Mouse (Mus musculus): Measurements from ENCODE around the gene Grm3.

The Grm3 gene

DNA sequence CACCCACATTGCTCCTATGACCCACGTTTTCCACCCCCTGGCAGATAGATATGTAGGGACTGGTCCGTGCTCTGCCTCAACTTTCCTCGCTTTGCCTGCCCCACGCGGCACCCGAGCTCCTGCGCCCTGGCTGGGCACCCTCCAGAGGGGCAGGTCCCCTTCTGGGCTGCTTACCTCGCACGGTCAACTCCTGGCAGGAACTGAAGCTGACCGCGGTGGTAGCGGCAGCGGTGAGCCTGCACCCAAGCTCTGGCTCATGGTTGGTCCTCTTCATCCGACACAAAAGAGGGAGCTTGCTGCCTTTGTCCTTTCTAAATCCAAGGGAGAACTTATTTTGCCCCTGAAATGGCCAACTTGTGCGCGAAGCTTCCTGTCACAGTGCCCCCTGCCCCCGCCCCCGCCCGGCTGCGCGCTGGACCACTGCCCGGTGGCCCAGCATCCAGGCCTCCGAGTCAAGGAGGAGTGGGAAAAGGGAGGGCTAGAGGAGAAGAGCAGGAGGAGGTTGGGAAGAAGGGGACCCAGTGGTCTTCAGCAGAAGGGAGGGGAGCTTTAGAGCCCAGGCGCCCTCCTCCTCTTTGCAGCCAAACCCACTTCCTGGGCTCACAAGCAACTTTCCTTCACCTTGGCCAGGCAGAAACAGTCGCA is at the start of gene Grm3:
Gene Grm3, minus strand, starts transcription at position 215 of the 645 bp plus-strand sequence.
- no peak for DNase-seq (ENCODE audit: low spot score)

DNA sequence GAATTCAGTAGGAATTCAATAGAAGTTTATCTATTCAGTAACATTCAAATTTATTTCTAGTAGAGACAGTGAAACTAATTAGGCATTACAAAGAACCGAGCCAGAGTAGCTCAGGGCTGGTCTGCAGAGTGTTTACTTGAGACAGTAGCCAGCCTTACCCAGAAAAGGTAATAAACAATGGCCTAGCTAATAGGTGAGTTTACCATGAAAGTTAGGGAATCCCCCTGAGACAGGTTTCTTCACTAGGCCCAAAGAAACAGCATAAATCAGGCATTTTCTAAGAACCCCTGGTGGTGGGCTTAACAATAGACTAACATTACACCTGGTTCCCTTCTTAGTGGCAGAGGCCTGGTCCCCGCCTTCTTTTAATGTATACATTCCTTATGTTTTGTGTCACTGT is 30.8 kb upstream of the Grm3 start:
- DNase-seq (ENCODE audit: low spot score) = no peak

DNA sequence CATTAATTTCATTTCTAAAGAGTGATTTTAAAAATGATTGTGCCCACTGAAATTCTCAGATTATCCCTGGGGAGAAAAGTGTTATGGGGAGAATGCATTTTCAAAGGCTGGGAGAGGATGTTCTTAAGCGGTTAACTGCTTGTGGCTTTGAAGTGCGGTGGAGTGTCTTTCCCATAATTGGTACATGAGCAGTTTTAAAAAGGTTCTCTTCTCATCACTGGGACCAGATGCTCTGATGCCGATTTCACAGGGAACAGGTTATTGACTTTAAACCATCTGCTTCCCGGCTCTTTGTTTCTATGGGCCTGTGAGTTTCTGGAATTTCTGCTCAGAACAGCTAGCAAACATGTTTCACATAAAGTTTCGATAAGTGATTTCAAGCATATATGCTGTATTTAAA is 23.2 kb upstream of the Grm3 start:
- peak; percentile 20 for DNase-seq (ENCODE audit: low spot score)

GRCm38 (mm10) chr5:9744120-9744519 is 19.1 kb upstream of the Grm3 start:
- no peak for DNase-seq (ENCODE audit: low spot score)

DNA sequence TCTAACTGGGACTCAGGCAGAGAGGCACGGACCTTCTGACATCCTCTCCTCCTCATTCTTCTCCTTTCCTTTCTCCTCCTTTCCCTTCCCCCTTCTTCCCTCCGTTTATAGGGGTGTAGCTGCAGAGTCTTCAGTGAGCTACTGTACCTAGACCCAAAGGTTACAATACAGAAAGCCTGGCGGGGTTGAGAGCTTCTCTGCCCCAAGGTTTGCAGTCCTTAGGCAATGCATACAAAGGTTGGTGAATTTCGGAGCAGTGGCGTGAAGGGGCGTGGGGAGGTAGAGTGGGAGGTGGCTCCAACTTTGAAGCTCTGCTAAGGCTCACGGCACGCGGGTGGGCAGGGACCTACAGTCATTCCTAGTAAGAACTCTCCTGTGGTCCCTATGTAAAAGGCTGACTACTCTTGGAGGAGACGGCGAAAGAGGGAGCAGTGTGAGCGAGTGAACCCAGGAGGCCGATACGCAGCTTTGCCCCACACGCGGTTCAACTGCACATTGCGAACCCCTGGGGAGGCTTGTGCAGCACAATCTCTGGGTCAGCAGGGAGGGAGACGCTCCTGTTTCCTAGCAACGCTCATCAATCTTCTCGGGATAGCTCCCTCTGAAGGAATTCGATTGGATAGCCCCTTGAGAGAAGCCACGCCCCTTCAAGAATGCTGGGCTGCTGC is 765 bp upstream of the Grm3 start:
- peak; percentile 50 for DNase-seq (ENCODE audit: low spot score)

DNA sequence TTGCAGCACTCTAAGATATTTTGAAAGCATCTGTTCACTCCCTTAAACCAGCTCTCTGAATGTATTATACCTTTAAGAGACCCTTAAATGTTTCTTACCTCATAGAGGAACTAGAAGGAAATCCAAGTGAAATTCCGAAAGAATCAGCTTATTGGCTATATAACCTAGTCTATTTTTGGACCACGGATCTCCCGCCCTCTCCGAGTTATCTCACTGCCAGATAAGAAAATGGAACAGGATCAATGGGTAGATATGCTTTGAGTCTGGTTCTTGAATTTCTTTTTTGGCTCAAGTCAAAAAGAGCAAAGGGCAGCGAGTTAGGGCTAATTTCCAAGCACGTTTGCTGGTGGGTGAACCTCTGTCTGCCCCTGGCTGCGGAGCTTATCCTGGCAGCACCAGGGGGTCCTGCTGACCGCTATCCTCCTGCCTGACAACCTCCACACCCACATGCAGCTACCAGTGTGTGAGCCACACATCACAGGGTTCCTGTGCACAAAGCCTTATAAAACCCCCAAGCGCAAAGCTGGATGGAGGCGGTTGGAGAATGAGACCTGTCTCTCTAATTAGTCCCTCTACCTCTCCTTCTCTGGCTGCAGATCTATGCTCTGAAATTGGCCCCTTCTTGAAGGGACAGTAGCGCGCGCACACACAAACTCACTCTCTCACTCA is 549 bp downstream of the Grm3 start:
- no peak for DNase-seq (ENCODE audit: low spot score)

DNA sequence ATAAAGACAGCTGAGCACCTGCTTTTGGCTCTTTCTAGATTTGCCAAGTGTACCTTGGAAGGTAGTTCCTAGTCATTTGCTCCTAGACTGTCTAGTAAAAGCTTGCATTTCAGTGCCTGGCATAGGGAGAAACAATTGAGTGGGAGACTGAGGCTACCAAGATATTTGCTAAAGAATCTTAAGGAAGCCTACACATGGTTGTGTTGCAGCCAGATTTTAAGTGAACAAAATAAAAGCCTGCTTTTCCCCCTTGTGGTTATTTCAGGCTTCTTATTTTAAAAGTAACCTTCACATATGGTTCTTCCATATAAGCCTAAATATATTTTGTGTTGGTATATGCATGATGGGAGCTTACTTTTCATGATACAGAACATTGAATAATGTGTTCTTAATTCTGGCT is 3.8 kb downstream of the Grm3 start:
- DNase-seq (ENCODE audit: low spot score) = no peak

- DNase-seq (ENCODE audit: low spot score) = no peak
These were observed 8.7 kb downstream of the Grm3 start for GRCm38 (mm10) chr5:9716295-9716694.

DNA sequence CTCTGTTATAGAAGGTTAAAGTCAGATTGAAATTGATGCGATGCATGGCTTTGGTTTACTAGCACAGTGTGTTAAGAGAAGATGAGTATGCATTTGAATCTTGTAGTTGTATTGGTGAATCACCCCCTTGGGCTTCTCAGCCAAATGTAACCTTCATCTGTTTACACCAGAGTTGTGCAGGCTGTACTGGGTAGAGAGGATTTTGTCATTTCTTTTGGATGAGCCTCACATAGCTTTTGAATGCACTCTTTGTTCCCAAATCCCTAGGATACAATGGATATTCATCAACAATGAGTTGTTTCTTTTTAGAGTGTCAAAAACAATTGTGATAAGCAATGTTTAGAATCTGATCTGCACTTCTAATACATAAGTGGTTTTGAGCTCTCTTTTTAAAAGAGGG is 17.9 kb downstream of the Grm3 start:
- DNase-seq (ENCODE audit: low spot score) = no peak

GRCm38 (mm10) chr5:9703385-9704009 is 21.5 kb downstream of the Grm3 start:
- DNase-seq (ENCODE audit: low spot score) = no peak

DNA sequence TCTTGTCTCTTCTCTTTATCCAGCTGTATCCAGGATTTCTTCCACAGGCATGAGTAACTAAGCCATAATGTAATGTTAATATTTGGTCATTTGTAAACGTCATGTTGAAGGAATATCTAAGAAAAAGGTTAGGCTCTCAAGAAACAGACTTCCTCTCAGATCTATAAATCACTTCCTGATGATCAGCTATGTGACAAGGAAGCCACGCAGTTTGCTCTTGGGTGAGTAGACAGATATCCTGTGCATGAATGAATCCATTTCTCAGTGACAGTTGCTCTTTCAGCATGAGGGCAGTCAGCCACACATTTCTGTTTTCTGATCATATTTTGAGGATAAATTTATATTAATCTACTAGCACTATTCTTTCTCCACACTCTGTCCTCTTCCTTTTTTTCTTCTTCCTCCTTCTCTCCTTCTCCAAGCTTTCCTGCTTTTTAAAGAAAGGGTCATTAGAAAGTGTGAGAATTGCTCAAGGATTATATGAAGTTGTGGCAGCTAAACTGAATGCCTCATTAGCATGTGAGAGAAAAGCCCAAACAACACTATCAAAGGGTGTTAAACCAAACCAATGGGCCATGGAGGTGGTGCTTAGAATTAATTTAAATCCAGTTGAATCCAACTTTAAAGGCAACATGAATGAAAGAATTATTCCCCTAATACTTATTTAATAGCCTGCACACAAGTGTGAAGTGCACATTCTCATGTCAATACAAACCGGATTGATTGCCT is 22.1 kb downstream of the Grm3 start:
- no peak for DNase-seq (ENCODE audit: low spot score)

GRCm38 (mm10) chr5:9692333-9692732 is 32.6 kb downstream of the Grm3 start:
- DNase-seq (ENCODE audit: low spot score) = no peak

DNA sequence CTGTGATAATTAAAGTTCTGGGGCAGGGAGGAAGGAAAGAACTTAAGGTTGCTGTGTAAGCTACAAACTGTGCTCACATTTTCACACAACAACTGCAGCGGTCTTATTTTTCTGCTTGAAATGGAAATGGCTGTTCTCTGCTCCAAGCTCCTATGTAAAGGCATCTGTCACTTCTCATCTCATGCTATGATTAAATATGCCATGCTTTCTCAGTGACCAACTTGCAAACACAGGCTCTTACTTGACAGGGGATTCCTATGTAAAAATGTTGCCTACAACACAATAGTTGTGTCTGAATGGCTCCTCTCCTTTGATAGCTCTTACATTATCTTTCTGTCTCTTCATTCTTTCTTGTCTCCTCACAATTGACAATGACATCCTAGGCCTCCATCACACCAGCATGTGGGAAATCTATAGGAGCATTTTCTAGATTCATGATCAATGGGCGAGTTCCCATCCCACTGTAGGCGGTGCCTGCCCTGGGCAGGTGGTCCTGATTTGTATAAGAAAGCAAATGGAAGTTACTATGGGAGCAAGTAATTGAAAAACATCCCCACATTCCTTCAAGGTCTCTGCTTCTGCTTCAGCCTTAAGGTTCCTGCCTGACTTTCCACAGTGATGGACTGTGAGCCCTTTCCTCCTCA is 34.2 kb downstream of the Grm3 start:
- no peak for DNase-seq (ENCODE audit: low spot score)

- no peak for DNase-seq (ENCODE audit: low spot score)
These were observed 34.8 kb downstream of the Grm3 start for GRCm38 (mm10) chr5:9690192-9690591.

GRCm38 (mm10) chr5:9683204-9683603 is 41.8 kb downstream of the Grm3 start:
- DNase-seq (ENCODE audit: low spot score) = no peak

DNA sequence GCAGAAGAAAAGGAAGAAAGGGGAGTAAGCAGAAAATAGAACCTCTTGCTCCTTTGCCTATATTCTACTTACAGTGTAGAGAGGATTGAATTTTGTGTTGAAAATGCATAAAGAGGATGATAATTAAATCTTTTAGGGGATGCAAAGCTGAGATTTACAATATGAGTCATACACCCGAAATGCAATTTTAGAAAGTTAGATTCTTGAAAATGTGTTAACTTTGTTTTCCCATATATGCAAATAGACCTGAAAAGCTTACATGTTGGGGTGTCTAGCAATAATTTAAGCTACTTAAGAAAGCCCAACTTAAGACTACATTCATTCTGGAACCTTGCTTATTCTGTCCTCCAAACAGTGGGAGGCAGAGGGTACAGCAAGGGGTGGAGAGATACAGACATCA is 56.0 kb downstream of the Grm3 start:
- no peak for DNase-seq (ENCODE audit: low spot score)

DNA sequence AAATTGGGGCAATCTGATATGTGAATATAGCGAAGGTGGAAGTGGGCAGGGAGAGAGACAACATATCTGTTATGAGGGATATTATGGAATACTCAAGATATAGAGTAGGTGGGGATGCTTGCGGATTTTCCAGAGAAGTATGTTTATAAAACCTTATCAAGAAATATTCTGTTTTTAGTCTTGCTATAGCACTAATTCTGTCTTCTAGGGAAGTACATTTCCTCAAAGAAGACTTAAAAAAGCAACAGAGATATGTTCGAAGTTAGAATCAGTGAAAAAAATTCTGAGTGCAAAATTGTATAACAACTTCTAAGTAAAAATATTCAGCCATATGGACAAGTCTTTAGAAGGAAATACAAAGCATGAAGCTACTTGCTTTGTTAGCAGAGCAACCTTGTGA is 61.6 kb downstream of the Grm3 start:
- no peak for DNase-seq (ENCODE audit: low spot score)

DNA sequence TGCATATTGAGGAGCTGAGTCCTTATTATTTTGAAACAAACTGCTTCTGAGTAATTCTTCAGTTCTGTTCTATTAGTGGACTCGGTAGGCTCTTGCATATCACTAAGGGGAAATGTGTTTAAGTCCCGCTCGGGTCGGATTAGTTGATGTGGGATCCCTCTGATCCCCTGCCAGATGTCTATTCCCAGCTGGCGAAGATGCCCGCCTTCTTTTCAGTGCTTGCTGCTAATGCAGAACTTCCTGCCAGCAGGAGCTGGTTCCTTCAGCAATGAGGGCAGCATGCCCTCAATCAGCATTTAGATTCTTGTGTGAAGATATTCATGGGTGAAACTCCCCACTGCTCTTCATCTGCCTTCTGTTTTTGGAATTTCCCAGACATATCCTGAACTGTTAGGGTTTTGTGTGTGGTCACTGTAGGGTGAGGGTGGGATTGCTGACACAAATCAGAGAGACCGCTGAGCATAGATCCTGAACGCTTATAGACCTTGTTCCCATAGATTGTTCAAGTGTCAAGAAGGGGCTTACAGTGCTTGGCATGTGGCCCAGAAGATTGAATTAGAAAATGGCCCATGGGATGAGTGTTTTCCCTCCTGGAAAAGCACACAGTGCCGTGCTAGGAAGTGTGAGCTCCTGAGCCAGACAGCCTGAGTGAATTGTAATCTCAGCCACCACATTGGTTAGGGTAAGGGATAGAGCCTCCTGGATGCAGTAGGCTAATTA is 62.9 kb downstream of the Grm3 start:
- peak; percentile 8 for DNase-seq (ENCODE audit: low spot score)

DNA sequence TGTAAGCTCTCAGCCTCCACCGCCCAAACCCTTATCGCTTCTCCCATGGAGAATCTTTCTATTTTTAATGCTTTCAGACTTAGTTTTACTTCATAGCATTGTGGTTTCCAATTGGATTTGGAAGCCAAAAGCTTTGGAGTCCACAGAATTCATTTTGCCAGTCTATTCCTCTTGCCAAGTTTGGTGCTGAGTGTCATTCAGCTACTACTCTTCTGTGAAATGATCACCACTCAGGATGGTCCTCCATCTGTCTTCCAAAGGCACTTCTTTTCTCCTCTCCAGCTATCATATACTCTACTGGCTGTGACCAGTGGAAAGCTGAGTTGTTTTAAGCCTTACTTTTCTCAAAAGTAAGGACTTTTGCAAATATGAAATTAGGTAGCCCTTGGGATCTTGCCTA is 86.4 kb downstream of the Grm3 start:
- no peak for DNase-seq (ENCODE audit: low spot score)

DNA sequence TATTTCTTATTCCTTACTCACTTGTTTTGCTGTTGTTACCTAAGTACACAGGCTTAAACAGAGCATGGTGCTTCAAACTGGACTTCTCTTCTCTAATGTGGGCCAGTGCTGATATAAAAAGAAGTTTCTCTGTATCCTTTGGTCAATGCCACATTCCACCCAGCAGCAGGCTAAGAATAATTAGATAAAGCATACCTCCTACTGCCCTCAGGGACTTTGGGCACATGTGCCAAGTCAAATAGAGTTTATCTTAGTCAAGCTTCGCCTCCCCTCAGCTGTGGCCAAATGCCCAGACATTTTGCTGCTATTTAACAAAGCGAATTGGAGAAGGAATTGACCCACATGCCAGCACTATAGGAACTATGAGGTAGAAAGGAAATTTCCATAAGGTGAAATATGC is 97.8 kb downstream of the Grm3 start:
- DNase-seq (ENCODE audit: low spot score) = no peak

- no peak for DNase-seq (ENCODE audit: low spot score)
These were observed 100.6 kb downstream of the Grm3 start for GRCm38 (mm10) chr5:9624396-9624795.
